Mouse (Mus musculus) kidney, adult 8-10 months (tissue): ENCODE data around the gene Vmn1r212.
"Not testable (repeated sequence)": the region's sequence is repeated elsewhere in the genome, so short reads cannot be mapped to it uniquely, and the experiment has no call there.

Experiments used
- DNase-seq, 2 experiments: peaks; one replicate each; pipeline ENCODE4 v3.0.0; 2022

Gene Vmn1r212

DNA sequence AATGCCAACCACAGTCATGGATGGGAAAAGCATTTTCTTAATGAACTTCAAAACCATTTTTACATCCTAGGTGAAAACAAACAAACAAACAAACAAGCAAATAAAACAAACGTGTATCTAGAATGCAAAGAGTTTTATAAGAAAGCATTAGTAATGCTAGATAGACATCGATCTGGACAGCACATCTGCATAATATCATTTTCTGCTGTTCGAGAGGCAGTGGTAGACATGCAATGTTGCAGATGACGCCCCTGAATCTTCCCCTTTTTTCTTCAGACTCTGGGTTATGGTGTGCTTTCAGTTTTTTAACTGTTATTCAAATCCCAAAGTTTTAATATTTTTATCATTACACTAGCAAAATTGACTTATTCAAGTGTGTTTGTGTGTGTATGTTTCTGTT lies at the start of gene Vmn1r212:
Vmn1r212 (minus strand) TSS at position 101 of the 400 bp plus-strand sequence.
- no peak for DNase-seq

DNA sequence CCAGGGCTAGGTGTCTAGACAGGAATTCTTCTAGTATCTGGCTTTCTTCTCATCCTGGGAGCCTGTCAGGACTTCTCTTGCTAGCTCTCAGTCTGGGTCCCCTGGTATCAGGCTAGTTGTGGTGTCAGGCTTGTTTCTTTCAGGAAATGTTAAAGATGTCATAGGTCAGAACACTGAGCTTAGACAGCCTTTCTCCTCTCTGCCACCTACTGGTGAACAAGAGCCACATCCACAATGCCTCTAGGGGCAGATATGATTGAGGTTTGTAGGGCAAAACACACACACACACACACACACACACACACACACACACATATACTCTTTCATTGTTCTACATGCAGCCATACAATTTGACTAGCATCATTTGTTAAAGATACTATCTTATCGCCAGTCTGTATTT lies 4.7 kb downstream of the Vmn1r212 start:
- no peak for DNase-seq

DNA sequence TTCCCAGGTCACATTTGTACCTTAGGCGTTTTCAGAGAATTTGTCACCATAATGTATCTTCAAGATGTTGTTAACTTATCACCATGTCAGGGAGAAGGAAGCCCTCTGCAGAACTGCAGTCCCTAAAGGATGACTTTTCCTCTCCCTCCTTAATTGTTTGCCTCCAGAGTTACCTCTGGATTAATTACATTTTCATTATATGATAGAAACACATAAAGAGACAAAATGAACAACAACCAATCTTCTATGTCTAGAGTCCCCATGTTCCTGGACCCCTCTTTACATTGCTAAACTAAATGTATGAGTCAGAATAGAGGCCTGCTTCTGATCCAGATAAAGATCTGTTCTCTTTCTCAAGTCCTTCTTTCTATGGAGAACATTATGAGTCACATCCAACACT lies 26.5 kb downstream of the Vmn1r212 start, which contains the start of gene Vmn1r211:
Vmn1r211 (minus strand) TSS at position 101 of the 400 bp plus-strand sequence.
- DNase-seq = no peak

DNA sequence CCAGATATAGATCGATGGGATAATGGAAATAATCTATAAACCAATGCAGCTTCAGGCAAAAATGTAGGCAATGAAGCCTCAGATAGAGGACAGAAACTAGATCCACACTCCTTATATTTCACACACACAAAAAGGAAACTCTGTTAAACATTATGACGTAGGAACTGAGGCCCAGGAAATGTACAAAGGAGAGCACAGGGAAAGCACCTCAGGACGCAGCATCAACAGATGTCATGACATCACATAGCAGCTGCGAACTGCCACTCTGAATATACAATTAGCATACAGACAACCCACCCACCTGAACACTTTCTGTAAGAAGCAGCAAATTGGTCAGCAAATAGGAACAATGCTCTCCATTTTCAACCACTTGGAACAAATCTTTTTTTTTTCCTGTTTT lies 29.2 kb downstream of the Vmn1r212 start:
- no peak for DNase-seq

DNA sequence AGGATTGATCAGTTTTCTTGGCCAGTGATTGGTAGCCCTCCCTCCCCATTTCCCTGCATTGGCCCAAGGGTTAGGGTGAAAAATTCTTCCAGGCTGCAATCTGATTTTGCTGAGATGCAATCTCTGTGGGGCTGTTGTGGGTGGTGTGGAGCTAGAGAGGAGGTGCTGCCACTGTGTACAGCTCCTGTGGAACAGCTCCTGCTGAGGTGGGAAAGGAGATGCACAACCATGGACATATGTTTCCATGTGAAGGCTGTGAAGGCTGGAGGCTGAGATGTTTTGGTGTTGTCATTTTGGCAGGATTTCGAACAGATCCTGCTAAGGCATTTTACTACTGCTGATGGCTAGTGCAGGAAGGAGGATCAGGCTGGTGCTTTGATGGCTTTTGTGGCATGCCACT lies 37.2 kb downstream of the Vmn1r212 start:
- no peak for DNase-seq

DNA sequence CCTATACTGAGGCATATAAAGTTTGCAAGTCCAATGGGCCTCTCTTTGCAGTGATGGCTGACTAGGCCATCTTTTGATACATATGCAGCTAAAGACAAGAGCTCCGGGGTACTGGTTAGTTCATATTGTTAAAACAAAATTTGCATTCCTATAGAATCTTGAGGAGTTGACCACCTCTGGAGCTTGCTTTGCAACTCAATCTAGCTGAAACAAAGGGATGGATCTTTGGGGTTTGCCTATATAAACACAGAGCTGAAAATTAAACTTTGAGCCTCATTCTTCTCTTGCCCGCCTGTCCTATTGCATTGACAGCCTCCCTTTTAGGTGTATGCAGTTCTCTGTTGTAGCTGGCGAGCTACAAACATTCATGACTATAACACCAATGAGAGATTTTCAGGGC lies 39.7 kb downstream of the Vmn1r212 start:
- DNase-seq = not testable (repeated sequence)
